Mouse (Mus musculus) bone marrow, adult 2 months (tissue): ENCODE measurements around the gene Tbc1d2.

Source experiments
- CTCF ChIP-seq: fragments of 200-500 bp; IDR thresholded peaks from 2 replicates; pipeline ENCODE4 v1.5.1; 2011; ENCODE audit warnings: low read length, control low read depth; ENCODE audit not compliant: control insufficient read depth, insufficient read depth
- POLR2A ChIP-seq: fragments of 200-500 bp; IDR thresholded peaks from 2 replicates; pipeline ENCODE4 v1.6.1; 2011; ENCODE audit warnings: low read depth, mild to moderate bottlenecking, control low read depth, low read length, borderline replicate concordance; ENCODE audit not compliant: control insufficient read depth

DNA sequence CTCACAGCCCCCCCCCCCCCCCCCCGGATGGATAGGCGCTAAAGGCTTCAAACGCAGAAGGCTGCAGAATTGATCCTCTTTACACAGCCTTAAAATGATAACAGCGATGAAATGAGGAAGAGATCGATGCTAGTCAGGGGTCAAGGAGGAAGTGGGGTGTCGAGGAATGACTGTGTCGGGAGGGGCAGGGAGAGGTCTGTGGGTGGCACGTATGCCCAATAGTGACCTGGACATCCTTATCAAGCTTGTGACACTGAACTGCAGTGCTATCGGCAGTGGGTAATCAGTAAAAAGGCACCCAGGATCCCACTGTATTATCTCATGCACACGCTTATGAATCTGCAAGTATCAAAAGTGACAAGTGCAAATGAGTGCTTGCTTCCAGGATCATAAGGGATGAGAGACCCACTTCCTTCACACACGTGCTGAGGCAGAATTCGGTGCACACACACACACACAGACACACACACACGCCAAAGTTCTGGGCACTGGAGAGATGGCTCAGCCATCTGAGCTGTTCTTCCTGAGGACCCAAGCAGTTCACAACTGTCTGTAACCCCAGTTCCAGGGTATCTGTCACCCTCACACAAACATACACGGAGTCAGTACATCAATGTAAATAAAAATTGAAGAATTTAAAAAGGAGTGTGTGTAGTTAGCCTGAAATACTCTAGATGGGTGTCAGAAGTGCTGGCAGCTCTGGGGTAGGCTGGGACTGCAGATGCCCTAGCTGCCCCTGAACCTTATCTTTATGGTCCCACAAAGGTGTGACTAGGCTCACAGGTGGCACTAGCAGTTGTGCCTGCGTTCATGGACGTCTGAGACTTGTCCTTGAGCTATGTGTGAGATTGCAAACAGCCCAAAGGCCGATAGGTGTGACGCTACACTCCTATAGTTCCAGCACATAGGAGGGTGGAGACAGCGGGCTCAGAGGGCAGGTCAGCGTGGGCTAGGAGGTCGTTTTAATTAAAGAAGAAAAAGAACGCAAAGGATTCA lies 91.0 kb downstream of the Tbc1d2 start:
- TF ChIP-seq POLR2A, result no peak
- TF ChIP-seq CTCF, result no peak
